Mouse (Mus musculus) right cerebral cortex, postnatal 36 days (tissue): ENCODE data around the gene Gm17018.

Source experiments
- DNase-seq, 2 experiments: peaks; one replicate each; pipeline ENCODE4 v3.0.0; 2022; ENCODE audit warnings: low spot score in 2 of 2, mixed read lengths in 1 of 2

Gene Gm17018

DNA sequence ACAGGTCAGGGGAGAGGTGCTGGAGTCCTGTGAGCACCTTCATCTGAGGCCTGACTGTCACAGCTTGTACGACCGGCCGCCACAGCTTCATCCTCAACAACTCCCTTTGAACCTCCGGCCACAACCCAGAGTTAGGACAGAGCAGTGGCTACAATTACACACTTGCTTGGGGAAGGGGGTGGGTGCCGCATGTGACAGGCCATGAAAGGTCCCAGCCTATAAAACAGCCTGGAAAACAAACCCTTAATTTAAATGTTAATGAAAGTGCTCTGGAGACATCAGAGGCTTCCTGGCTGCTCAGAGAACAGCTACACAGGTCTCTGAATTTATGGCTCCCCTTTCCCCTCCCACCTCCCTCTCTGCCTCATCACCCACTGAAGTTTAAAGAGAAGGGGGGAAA lies 61.7 kb downstream of the Gm17018 start:
- no peak for DNase-seq

DNA sequence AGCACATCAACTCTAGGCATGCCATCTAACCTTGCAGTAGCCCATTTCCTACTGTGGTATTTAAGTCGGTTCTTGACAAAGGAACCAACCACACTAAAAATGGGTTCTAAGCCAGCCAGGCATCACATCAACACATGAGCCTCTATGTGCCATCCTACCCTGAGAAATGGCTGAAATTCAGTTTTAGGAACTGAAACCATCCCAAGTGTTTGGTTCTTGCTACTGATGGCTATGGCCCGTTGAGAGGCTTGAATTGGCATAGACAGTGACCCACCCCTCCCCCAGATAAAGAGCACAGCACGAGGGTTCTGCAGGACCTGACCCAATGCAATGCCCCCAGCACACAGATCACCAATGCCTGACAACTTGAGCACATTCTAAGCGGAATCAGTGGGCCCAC lies 63.3 kb downstream of the Gm17018 start:
- no peak for DNase-seq

DNA sequence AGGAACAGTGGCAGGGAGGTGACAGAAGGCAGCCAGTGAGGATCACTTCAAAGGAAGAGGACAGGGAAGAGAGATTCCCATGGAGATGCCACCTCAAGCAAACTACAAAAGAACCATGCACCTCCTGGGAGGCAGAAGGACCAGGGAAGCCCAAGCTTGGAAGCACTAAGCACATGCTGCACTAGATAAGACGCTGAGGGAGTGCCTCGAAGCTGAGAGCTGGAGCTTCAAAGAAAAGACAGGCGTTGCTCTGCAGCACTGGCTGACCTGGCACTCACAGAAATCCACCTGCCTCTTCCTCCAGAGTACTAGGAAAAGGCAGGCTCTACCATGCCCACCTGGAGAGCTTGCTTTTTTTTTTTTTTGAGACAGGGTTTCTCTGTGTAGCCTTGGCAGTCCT lies 66.6 kb downstream of the Gm17018 start:
- no peak for DNase-seq

DNA sequence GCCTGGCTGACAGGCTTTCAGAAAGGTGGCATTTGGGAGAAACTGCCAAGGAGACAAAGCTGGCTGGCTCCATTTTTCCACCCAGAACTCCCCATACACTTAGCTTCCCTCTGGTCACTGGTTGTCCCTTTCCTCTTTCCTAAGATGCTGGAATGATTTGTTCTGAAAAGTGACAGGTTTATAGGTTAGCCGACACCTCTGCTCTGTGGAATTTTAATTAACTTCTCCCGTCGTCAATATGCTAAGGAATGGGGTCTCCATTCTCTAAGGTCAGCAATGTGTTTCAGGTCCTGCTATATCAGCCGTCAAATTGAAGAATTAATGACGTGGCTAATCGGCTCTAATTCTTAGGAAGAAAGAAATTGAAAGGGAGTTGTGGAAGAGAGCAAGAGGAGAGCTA lies 68.2 kb downstream of the Gm17018 start:
- no peak for DNase-seq

DNA sequence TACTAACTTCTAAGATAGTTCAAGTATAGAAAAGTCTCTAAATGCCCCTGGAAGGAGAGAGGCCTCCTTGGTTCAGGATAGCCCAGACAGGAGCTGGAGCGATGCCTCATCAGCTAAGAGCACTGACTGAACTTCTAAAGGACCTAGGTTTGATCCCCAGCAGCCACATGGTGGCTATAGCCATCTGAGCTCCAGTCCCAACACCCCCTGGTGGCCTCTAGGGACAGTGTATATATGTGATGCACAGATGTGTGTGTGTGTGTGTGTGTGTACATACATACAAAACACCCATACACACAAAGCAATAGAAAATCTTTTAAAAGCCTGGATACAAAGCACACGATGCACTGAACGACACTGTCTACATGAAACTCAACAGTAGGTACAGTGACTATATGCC lies 68.8 kb downstream of the Gm17018 start:
- DNase-seq = no peak
